Mouse (Mus musculus) brain, embryonic 18.5 days (tissue): Measurements from ENCODE around the gene Arpc1a.
"Not testable (repeated sequence)": the region's sequence is repeated elsewhere in the genome, so short reads cannot be mapped to it uniquely, and the experiment has no call there.

Experiments
- DNase-seq: peaks from one replicate; pipeline ENCODE4 v3.0.0-alpha.2; 2012; ENCODE audit warnings: low read depth, low spot score

Arpc1a gene

GRCm38 (mm10) chr5:145104328-145104727 lies 20.7 kb downstream of the Arpc1a start:
- DNase-seq, result no peak

GRCm38 (mm10) chr5:145105694-145106275 lies 22.2 kb downstream of the Arpc1a start:
- no peak for DNase-seq

GRCm38 (mm10) chr5:145110401-145110800 lies 26.8 kb downstream of the Arpc1a start:
- DNase-seq, result no peak

GRCm38 (mm10) chr5:145112566-145112965 lies 28.9 kb downstream of the Arpc1a start:
- DNase-seq, result no peak

- no peak for DNase-seq
These were observed 29.8 kb downstream of the Arpc1a start for GRCm38 (mm10) chr5:145113416-145113815.

- no peak for DNase-seq
These were observed 30.5 kb downstream of the Arpc1a start, which contains the start of gene Arpc1b for GRCm38 (mm10) chr5:145114071-145114605. Gene Arpc1b (plus strand): TSS chr5:145114215.

- no peak for DNase-seq
These were observed 31.2 kb downstream of the Arpc1a start for GRCm38 (mm10) chr5:145114606-145115473.

GRCm38 (mm10) chr5:145115736-145116135 lies 32.1 kb downstream of the Arpc1a start:
- DNase-seq, result no peak

- DNase-seq, result no peak
These were observed 32.7 kb downstream of the Arpc1a start for GRCm38 (mm10) chr5:145116316-145116715.

GRCm38 (mm10) chr5:145116916-145117315 lies 33.3 kb downstream of the Arpc1a start:
- DNase-seq, result no peak

- DNase-seq, result no peak
These were observed 34.4 kb downstream of the Arpc1a start for GRCm38 (mm10) chr5:145118005-145118404.

GRCm38 (mm10) chr5:145118461-145118860 lies 34.8 kb downstream of the Arpc1a start:
- no peak for DNase-seq

- DNase-seq, result no peak
These were observed 35.8 kb downstream of the Arpc1a start for GRCm38 (mm10) chr5:145119385-145119784.

GRCm38 (mm10) chr5:145120921-145121320 lies 37.3 kb downstream of the Arpc1a start:
- DNase-seq, result no peak

- no peak for DNase-seq
These were observed 39.8 kb downstream of the Arpc1a start for GRCm38 (mm10) chr5:145123396-145123795.

- DNase-seq, result no peak
These were observed 43.0 kb downstream of the Arpc1a start for GRCm38 (mm10) chr5:145126580-145126979.

GRCm38 (mm10) chr5:145129124-145129523 lies 45.5 kb downstream of the Arpc1a start:
- no peak for DNase-seq

- not testable (repeated sequence) for DNase-seq
These were observed 46.1 kb downstream of the Arpc1a start for GRCm38 (mm10) chr5:145129773-145130172.

- DNase-seq, result no peak
These were observed 46.6 kb downstream of the Arpc1a start for GRCm38 (mm10) chr5:145130191-145130590.

GRCm38 (mm10) chr5:145130995-145131394 lies 47.4 kb downstream of the Arpc1a start:
- no peak for DNase-seq

- DNase-seq, result not testable (repeated sequence)
These were observed 49.6 kb downstream of the Arpc1a start for GRCm38 (mm10) chr5:145133275-145133674.

GRCm38 (mm10) chr5:145138836-145139235 lies 55.2 kb downstream of the Arpc1a start:
- DNase-seq, result no peak
